Mouse (Mus musculus) heart, embryonic 14.5 days (tissue): Measurements from ENCODE around the gene Arhgef1. TPM values are rescaled to one million over a fixed set of nuclear protein-coding genes. Genes with fewer than 3 reads are reported as not detected.

Experiments
- ATAC-seq: fragments of 200-750 bp; cut with Nextera tagmentation; 2 replicates; pipeline ENCODE4 v1.8.0; 2017; ENCODE audit warnings: low read depth, moderate TSS enrichment; ENCODE audit not compliant: insufficient number of reproducible peaks, insufficient read depth, low FRiP score
- H3K27ac ChIP-seq, 2 experiments: fragments of 200-500 bp in 1 of 2; fragments of 300-500 bp in 1 of 2; sonication (generic) in 1 of 2; replicated peaks in 1 of 2; 2 replicates each; pipeline ENCODE4 v1.5.1; 2012 to 2014; ENCODE audit warnings: low read depth in 2 of 2, low read length in 2 of 2, control low read depth in 1 of 2, mild to moderate bottlenecking in 1 of 2, mixed read lengths in 1 of 2; ENCODE audit not compliant: control insufficient read depth in 1 of 2, insufficient read depth in 1 of 2
- H3K27me3 ChIP-seq: fragments of 300-500 bp; sonication (generic); 2 replicates; pipeline ENCODE4 v1.6.1; 2014; ENCODE audit warnings: mild to moderate bottlenecking, low read length, control low read depth; ENCODE audit not compliant: control insufficient read depth, insufficient read depth
- H3K36me3 ChIP-seq: fragments of 300-500 bp; sonication (generic); 2 replicates; pipeline ENCODE4 v1.6.1; 2014; ENCODE audit warnings: mild to moderate bottlenecking, control low read depth, low read length, mixed read lengths; ENCODE audit not compliant: control insufficient read depth, insufficient read depth
- H3K4me1 ChIP-seq, 2 experiments: fragments of 200-500 bp in 1 of 2; fragments of 300-500 bp in 1 of 2; sonication (generic) in 1 of 2; 2 replicates each; pipeline ENCODE4 v1.6.1; 2012 to 2014; ENCODE audit warnings: low read length in 2 of 2, control low read depth in 1 of 2, mixed read lengths in 1 of 2; ENCODE audit not compliant: control insufficient read depth in 2 of 2, insufficient read depth in 2 of 2
- H3K4me2 ChIP-seq: fragments of 300-500 bp; sonication (generic); 2 replicates; pipeline ENCODE4 v1.6.1; 2014; ENCODE audit warnings: mild to moderate bottlenecking, low read length
- H3K4me3 ChIP-seq, 2 experiments: fragments of 200-500 bp in 1 of 2; fragments of 300-500 bp in 1 of 2; sonication (generic) in 1 of 2; 2 replicates each; pipeline ENCODE4 v1.5.1; 2012 to 2014; ENCODE audit warnings: low read length in 2 of 2, mild to moderate bottlenecking in 2 of 2, control low read depth in 1 of 2, low read depth in 1 of 2, moderate library complexity in 1 of 2; ENCODE audit not compliant: control insufficient read depth in 1 of 2, insufficient read depth in 1 of 2
- H3K9ac ChIP-seq: fragments of 300-500 bp; sonication (generic); 2 replicates; pipeline ENCODE4 v1.6.1; 2014; ENCODE audit warnings: mild to moderate bottlenecking, low read length
- H3K9me3 ChIP-seq: fragments of 300-500 bp; sonication (generic); 2 replicates; pipeline ENCODE4 v1.6.1; 2016; ENCODE audit warnings: low read length, control low read depth; ENCODE audit not compliant: control insufficient read depth
- WGBS: fragments of 180-500 bp; shearing (Covaris S2); extraction: QIAGEN DNeasy Blood & Tissue Kit; methylation state at CpG from one replicate; pipeline ENCODE4 v1.1.7; 2014; 5-methylcytosine and 5-hydroxymethylcytosine counted together
- polyA plus RNA-seq: library from polyadenylated mRNA; unstranded; fragments of >200 nt; fragmentation: Nextera tagmentation; extraction: Ambion mirVana; gene quantifications from 2 replicates; pipeline ENCODE4 v1.2.1, GENCODE M21; 2014

Gene Arhgef1
- polyA plus RNA-seq, 1 experiment from 2014 or later: 63.3 TPM

DNA sequence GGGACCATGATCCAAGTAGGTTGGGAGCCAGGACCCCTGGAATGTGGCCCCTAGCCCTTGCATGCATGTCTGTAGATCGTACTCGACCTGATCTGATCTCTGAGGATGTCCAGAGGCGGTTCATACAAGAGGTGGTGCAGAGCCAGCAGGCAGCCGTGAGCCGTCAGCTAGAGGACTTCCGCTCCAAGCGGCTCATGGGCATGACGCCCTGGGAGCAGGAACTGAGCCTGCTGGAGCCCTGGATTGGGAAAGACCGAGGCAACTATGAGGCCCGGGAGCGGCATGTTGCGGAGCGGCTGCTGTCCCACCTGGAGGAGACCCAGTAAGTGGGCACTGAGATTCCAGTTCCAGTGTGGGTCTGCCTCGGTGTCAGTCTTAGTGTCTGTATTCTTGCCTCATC, 9.8 kb downstream of the Arhgef1 start:
- no peaks in the 10 kb centered on the region for H3K9me3 ChIP-seq
- H3K4me1 ChIP-seq: peaks cover 0 to under 1% of the 10 kb centered on the region in 2 experiments; a peak in 2 of 4 replicates
- H3K4me2 ChIP-seq: no peak overlapping the region
- H3K4me3 ChIP-seq: no peak overlapping the region
- H3K27me3 ChIP-seq: no peaks in the 10 kb centered on the region
- H3K36me3 ChIP-seq: peaks cover 67% of the 10 kb centered on the region
- no peak overlapping the region for H3K9ac ChIP-seq
- H3K27ac ChIP-seq: no peak overlapping the region
- 91% methylated on average over 14 of the region's 14 CpGs for WGBS
- no peak for ATAC-seq

DNA sequence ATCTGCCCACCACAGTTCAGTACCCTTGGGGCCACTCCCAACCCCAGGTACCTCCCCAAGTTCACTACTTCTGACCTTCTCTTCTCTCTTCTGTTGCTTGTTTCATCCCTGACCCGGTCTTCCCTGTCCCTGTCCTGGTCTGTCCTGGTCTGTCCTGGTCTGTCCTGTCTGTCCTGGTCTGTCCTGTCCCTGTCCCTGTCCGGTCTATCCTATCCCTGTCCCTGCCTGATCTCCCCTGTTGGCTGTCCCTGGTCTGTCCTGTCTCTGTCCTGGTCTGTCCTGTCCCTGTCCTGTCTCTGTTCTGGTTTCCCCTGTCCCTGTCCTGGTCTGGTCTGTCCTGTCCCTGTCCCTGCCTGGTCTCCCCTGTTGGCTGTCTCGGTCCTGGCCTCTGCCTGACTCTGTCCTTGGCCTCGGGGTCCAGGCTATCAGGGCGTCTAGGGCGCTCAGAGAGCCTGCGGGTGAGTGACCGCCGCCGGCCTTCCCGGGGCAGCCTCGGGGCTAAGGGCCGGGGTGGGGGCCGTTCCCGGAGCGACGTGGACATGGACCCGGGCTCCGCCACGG, 16.1 kb downstream of the Arhgef1 start:
- Histone ChIP-seq H3K27ac (no peak overlapping the region), H3K9me3 (no peaks in the 10 kb centered on the region), H3K27me3 (no peaks in the 10 kb centered on the region), H3K4me1 (no peaks in the 10 kb centered on the region), H3K9ac (no peak overlapping the region), H3K36me3 (peaks cover 71% of the 10 kb centered on the region), H3K4me2 (no peak overlapping the region), H3K4me3 (no peak overlapping the region)
- WGBS: 94% methylated on average over 20 of the region's 20 CpGs
- no peak for ATAC-seq

DNA sequence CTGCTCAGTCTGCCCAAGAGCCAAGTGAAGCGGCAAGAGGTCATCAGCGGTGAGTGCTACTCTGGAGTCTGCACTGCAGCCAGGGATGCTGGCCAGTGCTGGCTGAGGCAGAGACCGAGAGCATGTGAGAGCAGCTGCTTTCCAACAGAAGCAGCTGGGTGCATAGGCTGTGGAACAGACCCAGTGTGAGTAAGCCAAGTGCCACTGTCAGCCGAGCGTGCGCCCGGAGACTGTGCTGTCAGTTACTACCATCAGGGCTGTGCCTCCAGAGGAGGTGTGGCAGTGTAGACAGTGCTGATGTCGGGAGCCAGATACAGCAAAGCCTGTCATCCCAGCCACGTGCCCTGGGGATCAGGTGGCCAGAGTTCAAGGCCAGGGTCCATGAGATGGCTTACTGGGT, 17.0 kb downstream of the Arhgef1 start:
- no peak overlapping the region for H3K9ac ChIP-seq
- no peaks in the 10 kb centered on the region for H3K9me3 ChIP-seq
- no peaks in the 10 kb centered on the region for H3K27me3 ChIP-seq
- no peaks in the 10 kb centered on the region for H3K4me1 ChIP-seq
- ATAC-seq: no peak
- no peak overlapping the region for H3K27ac ChIP-seq
- WGBS: 83% methylated on average over 9 of the region's 9 CpGs
- H3K4me2 ChIP-seq: no peak overlapping the region
- H3K36me3 ChIP-seq: peaks cover 80% of the 10 kb centered on the region
- H3K4me3 ChIP-seq: no peak overlapping the region

DNA sequence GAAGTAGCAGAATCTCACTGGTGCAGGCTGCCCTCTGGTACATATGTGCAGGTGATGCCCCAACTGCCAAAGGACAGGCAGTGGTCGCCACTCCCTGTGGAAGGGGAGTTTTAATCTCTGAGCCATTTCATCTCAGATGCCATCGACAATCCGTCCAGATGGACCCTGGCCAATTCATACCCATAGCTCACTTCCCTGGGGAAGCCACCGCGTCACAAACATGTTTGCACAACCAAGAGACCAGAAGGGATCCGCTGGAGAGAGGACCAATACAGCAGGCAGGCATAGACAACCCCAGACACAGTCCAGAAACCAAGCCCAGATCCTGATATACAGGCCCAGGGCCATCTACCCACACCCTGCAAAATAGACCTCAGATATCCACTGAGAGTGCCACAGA, 27.8 kb downstream of the Arhgef1 start:
- peaks cover 70% of the 10 kb centered on the region for H3K27me3 ChIP-seq
- H3K36me3 ChIP-seq: peaks cover 20% of the 10 kb centered on the region
- no peaks in the 10 kb centered on the region for H3K4me1 ChIP-seq
- no peak overlapping the region for H3K9ac ChIP-seq
- H3K9me3 ChIP-seq: no peaks in the 10 kb centered on the region
- 37% methylated on average over 6 of the region's 6 CpGs for WGBS
- no peak overlapping the region for H3K4me2 ChIP-seq
- no peak overlapping the region for H3K27ac ChIP-seq
- ATAC-seq: no peak
- no peak overlapping the region for H3K4me3 ChIP-seq

DNA sequence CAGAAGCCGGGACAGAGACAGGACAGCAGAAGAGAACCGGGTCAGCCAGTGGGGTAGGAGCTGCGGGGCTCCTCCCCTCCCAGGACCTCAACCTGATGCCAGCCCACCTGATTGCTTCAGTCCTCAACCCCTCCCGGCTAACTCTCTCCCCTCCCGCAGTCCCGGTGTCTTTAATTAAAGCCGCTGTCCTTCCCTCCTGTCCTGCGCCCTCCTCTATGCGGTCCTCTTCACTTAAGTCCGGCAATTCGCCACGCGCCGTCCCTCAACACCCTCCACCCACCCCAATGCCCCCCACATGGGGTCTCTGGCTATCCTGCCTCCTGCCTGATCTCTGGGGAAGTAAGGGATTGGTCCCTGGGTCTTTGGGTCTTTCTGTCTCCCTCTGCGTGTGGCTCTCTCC, 28.9 kb downstream of the Arhgef1 start:
- peaks cover 9% of the 10 kb centered on the region for H3K36me3 ChIP-seq
- H3K4me3 ChIP-seq: no peak overlapping the region
- no peak overlapping the region for H3K9ac ChIP-seq
- H3K9me3 ChIP-seq: no peaks in the 10 kb centered on the region
- peaks cover 82% of the 10 kb centered on the region for H3K27me3 ChIP-seq
- no peak overlapping the region for H3K27ac ChIP-seq
- no peak for ATAC-seq
- WGBS: under 1% methylated on average over 15 of the region's 15 CpGs
- H3K4me1 ChIP-seq: no peaks in the 10 kb centered on the region
- no peak overlapping the region for H3K4me2 ChIP-seq

DNA sequence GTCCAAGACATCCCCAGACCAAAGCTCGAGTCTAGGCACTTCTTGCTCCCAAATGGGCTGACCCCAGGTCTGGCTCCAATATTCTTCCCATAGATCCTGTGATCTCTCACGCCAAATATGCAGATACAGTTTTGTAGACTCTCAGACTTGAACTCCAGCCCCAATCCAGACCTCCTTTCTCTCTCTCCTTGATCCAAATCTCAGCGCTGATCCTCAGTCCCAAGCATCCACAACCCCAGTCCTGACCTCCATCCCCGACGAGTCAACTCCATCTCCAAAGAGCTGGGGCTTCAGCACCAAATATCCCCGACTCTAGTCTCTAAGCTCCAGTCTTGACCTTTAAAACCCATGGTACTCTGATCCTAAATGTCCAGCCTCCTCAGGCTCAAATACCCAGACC, 40.9 kb downstream of the Arhgef1 start:
- H3K9me3 ChIP-seq: no peaks in the 10 kb centered on the region
- H3K4me2 ChIP-seq: no peak overlapping the region
- no peak for ATAC-seq
- H3K9ac ChIP-seq: no peak overlapping the region
- H3K4me1 ChIP-seq: peaks cover 2 to 4% of the 10 kb centered on the region in 2 experiments; a peak in 2 of 4 replicates
- 4% methylated on average over 6 of the region's 6 CpGs for WGBS
- no peaks in the 10 kb centered on the region for H3K36me3 ChIP-seq
- H3K27ac ChIP-seq: no peak overlapping the region
- peaks cover 97% of the 10 kb centered on the region for H3K27me3 ChIP-seq
- no peak overlapping the region for H3K4me3 ChIP-seq

DNA sequence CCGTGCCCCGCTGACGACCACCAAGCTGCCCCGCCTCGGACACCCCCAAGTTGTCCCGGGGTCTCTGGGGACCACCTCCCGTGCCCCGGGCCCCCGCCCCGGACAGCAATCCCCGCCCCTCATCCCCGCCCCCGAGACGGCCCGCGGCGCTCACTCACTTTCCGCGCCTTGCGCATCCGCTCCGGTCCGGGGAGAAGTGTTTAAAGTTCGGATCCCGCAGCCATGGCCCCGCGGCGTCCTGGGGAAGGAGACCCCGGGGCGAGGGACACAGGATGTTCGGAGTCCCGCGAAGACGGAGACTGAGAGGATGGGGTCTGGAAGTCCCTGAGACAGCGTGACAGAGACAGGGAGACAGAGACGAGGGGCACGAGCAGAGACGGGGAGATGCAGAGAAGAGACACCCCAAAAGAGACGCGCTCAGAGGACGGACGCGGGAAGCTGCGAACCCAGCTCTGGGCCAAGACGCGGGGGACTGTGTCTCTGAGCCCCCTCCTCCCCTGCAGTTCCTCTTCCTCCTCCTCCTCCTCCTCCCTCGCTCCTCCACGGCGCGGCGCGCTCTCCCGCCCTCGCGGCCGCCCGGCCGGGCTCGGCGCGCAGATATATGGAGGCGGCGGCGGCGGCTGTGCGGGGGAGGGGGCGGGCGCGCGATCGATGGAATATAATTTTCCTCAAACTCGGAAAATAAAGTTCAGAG, 41.7 kb downstream of the Arhgef1 start, which contains the start of gene Gm4881:
Gene Gm4881, minus strand, starts transcription at position 238 of the 694 bp plus-strand sequence.
- H3K9ac ChIP-seq: no peak within 1 kb of the TSS
- peaks cover 2 to 4% of the 10 kb centered on the region in 2 experiments; a peak in 2 of 4 replicates for H3K4me1 ChIP-seq

More for the DNA sequence above, 41.7 kb downstream of the Arhgef1 start, which contains the start of gene Gm4881:
- Histone ChIP-seq H3K4me3 (peak within 1 kb of the TSS; percentile 11 to 23), H3K9me3 (no peaks in the 10 kb centered on the region), H3K27me3 (peaks cover 96% of the 10 kb centered on the region), H3K4me2 (peak within 1 kb of the TSS; percentile 63), H3K36me3 (no peaks in the 10 kb centered on the region), H3K27ac (no peak within 1 kb of the TSS)
- WGBS: 1% methylated on average over 57 of the region's 72 CpGs
- no peak for ATAC-seq
